Mouse (Mus musculus) gastrocnemius, adult 18-20 months (tissue): ENCODE data around the gene Cel. TPM values are rescaled to one million over a fixed set of nuclear protein-coding genes. Genes with fewer than 3 reads are reported as not detected.

Experiments
- DNase-seq: peaks from one replicate; pipeline ENCODE4 v3.0.0; 2021; ENCODE audit warnings: low spot score
- total RNA-seq, 2 experiments: library from RNA; stranded (reverse); gene quantifications; 2 replicates each; pipeline ENCODE4 v1.2.3; 2021

Gene Cel
- total RNA-seq, 2 experiments from 2014 or later: 0.16 TPM; not detected in 1

- DNase-seq: no peak
These were observed 22.5 kb upstream of the Cel start for GRCm38 (mm10) chr2:28585730-28586129.

DNA sequence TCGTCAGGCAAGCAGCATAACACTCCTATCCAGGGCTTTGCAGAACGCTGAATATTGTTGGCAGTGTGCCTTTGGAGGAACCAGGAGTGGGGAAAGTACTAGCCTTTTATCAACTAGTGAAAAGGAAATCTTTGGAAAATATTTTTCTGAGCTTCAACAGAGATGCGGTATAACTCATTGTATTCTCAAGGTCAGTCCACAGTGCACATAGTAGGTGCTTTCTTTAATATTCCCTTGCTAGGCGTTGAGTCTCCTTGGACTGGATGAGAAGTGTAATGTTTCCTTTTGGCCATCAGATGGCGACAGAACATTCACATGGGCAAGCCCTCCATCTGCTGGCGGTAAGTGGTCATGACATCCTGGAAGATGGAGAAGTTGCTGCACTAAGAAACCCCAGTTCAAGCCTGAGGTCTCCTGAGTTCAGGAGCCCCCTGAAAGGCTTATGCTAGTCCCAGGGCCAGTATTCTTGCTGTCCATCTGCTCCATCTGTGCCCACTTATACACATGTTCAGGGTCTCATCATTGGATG is 21.9 kb upstream of the Cel start:
- DNase-seq: peak; percentile 82

- DNase-seq: no peak
These were observed 20.4 kb upstream of the Cel start, which contains the start of gene Gtf3c5 for GRCm38 (mm10) chr2:28583651-28584050. Gene Gtf3c5 (minus strand): TSS chr2:28583751.

DNA sequence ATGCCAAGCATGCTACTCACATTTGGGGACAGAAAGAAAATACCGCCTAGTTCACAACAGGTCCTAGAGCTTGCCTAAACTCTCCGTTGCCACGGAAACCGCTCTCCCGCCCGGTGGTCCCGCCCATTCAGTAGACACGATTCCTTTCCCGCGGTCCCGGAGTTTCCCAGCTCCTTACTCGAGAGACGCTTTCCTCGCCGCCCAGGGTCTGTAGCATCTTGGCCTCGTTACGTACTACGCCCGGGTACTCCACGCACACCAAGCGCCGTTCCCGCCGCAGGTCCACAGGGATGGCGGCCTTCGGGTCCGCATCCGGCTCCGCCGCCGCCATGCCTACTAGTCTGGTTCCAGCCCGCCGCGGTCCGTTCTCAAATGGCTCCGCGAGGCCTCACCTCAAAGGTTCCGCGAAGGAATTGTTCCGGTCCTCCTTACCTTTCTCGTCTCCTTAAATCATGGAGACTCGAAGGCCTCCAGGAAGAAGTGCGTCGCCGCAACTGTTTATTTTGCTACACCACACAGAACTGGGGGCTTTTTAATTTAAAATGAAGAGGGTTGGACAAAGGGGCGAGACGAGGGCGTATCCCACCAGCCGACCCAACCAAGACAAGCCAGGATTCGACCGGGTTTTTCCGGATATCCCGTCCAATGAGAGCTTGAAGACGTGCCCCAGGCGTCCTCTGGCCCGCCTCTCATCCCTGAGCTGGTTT is 19.6 kb upstream of the Cel start:
- peak; percentile 86 for DNase-seq

DNA sequence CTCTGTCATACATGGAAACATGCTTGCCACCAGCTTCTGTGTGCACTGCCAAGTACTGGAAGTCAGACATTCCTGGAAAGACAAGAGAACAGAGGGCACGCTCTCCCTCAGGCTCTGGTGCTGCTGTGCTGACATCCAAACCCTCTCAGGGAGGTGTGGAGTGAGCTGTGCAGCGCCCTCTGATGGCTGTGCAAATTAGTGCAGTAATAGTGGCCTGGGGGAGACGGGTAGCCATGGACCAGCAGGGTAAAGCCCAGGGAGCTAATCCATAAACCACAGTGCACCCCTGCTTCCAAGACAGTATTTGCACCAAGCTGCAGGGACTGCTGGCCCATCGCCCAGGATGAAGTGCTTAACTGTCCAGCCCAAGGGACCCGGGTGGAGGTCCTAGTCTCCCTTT is 14.8 kb upstream of the Cel start:
- peak; percentile 15 for DNase-seq

DNA sequence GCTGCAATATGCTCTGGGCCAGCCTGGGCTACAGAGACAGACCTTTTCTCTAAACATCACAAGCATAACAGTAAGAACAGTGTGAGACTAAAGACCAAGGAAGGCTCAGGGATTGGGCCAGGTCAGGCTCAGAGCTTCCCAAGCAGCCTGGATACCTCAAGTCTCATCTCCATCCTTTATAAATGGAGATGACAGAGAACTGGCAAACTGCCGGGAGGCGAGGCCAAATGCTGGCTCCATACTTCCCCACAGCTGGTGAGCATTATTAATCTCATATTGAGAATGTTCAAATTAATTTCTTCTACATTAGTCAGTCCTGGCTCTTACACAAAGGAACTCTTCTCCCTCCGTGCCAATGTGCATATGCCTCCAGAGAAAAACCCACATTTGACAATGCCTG is 13.6 kb upstream of the Cel start:
- no peak for DNase-seq

DNA sequence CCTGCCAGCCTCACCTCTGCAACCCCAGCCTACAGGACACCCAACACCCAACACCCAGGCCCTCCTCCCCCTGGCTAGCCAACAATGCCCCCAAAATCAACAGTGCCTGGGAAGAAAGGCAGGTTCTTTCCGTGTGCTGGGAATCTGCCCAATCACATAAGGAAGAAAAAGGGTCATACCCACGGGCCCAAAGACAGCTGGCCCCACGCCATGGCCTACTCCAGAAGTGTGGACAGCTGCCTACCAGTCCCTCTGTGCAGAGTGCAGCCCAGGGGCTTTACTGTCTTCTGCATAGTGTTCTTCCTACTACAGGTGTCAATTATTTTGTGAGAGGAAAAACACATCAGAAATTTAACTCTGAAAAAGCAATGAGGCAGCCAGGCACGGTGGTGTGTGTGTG is 12.1 kb upstream of the Cel start:
- DNase-seq: no peak

DNA sequence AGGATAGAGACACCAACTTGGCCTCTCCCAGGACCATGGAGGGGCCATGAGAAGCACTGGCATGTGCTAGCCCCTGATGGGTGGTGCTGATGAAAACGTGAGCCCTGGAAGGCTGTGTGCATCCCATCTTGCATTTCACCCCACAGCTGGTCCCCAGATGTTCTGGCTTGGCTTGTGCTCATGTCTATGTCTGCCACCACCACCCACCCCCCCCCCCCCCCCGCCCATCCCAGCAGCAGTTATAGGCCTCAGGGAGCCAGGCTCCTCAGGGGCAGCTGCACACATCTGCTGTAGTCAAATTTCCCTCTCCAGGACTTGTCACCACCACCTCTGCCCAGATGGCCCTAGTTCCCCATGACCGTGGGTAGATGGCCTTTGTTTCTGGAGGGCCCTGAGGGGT is 6.7 kb upstream of the Cel start:
- no peak for DNase-seq

DNA sequence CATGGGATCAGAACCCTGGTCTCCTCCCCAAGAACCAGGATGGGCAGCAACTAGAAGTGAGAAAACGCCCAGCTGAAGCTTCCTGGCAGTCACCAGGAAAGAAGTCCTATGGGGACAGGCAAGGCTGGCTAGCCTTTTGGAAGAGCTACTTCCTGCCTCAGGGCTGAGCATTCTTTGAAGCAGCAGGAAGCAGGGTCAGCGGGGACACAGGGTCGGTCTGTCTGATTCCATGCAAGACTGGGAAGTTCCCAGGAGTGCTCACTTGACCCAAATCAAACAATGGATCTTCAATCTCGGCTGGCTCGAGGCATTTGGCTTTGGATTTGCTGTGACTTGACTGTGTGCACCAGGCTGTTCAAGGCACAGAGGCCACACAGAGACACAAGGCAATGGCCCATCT is 3.3 kb upstream of the Cel start:
- no peak for DNase-seq

GRCm38 (mm10) chr2:28564380-28564779 is 1.2 kb upstream of the Cel start:
- DNase-seq: no peak

- DNase-seq: no peak
These were observed 627 bp upstream of the Cel start for GRCm38 (mm10) chr2:28563830-28564229.

GRCm38 (mm10) chr2:28557452-28557851 is 5.8 kb downstream of the Cel start:
- DNase-seq: no peak

GRCm38 (mm10) chr2:28552301-28552700 is 10.9 kb downstream of the Cel start:
- no peak for DNase-seq

GRCm38 (mm10) chr2:28549157-28549556 is 14.0 kb downstream of the Cel start:
- no peak for DNase-seq

DNA sequence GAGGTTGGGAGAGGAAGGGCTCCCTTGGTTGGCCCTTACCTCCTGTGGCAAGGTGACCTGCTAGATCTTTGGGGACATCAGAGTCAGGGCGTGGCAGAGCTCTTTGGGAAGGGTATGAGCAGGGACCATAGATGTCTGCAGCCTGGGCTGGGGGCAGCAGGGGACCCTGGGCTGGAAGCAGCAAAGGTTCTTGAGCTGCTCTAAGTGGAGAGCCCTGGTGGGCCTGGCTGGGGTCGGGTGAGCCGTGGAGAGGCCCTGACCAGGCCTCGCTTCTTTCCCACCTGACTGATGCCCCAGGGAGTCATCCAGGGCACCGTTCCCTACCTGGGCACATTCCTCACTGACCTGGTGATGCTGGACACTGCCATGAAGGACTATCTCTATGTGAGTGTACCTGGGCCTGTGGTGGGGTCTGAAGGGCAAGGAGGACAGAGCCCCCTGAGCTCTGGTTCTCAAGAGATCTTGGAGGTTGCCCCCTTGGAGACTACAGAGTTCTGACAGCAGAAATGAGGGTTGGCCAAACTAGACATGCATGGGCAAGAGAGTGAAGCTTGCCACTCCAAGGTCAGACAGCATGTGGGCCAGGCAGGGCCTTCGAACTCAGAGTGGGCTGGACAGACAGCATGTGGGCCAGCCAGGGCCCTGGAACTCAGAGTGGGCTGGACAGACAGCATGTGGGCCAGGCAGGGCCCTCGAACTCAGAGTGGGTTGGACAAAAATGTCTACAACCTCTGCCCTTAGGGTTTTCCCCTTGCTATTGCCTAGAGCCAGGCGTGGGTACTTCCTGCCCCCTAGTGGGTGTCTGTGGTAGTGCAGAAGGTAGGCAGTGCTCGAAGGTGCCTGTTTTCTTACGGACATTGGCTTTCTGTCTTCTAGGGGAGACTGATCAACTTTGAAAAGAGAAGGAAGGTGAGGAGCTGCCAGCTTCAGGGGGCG is 15.7 kb downstream of the Cel start:
- DNase-seq: peak; percentile 90

- DNase-seq: no peak
These were observed 16.6 kb downstream of the Cel start for GRCm38 (mm10) chr2:28546560-28546959.

GRCm38 (mm10) chr2:28545976-28546375 is 17.2 kb downstream of the Cel start:
- DNase-seq: no peak

- DNase-seq: no peak
These were observed 19.3 kb downstream of the Cel start for GRCm38 (mm10) chr2:28543894-28544293.

- DNase-seq: no peak
These were observed 22.5 kb downstream of the Cel start for GRCm38 (mm10) chr2:28540587-28541227.

DNA sequence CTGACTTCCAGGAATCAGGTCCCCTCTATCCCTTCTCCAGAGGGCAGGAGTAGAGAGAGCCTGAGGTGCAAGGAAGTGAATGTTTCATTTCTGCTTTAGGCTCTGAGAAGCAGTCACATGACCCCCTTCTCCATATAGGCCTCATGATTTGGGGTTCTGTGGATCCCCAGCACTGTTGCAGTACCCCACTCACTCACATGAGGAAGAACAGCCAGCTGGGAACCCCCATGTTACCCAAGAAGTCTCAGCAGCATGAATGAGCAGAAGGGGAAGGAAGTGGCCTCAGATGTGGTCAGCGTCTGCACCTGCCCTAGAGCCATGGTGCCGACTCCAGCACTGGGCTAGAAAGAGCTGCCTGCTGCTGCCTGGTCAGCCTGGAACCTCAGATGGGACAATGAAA is 23.3 kb downstream of the Cel start:
- DNase-seq: no peak

DNA sequence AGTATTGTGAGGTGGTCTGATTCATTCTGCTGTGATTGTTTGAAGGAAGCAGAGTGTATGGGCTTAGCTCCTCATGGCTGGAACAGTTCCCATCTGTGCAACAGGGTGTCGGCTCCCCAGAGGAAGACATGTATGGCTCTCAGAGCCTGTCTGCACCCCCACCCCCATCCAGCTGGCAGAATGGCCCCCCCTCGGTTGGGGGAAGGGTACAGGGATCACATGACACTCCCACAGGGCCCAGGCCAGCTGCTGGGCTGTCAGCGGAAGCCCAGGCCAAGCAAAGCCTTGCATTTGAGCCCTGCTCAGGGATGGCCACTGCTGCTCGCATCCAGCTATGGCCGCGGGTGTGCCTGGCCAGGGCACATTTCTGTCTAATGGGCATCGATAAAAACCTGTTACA is 24.0 kb downstream of the Cel start:
- DNase-seq: peak; percentile 86

- DNase-seq: peak; percentile 71
These were observed 24.4 kb downstream of the Cel start for GRCm38 (mm10) chr2:28538817-28539128.
